Mouse (Mus musculus) urinary bladder, postnatal 4 days (tissue): ENCODE measurements at regions not wholly inside any gene's neighbourhood (a gene's known extent, or its start where the extent isn't known, plus 50 kb on each side); places are given as distances from the start of the nearest gene placed in this dataset.

Experiments used
- DNase-seq, 2 experiments: peaks; one replicate each; pipeline ENCODE4 v3.0.0; 2021 to 2022; ENCODE audit warnings: low spot score in 2 of 2

- DNase-seq = no peak
These were observed 237.9 kb upstream of the A1bg start for GRCm38 (mm10) chr15:61160666-61161065.

GRCm38 (mm10) chr15:61159552-61159951 lies 236.7 kb upstream of the A1bg start:
- DNase-seq = no peak

- no peak for DNase-seq
These were observed 235.3 kb upstream of the A1bg start for GRCm38 (mm10) chr15:61158041-61158545.

GRCm38 (mm10) chr15:61157543-61157942 lies 234.7 kb upstream of the A1bg start:
- peak; percentile 74 to 93 for DNase-seq

GRCm38 (mm10) chr15:61155530-61155929 lies 232.7 kb upstream of the A1bg start:
- DNase-seq = no peak

GRCm38 (mm10) chr15:61154166-61154565 lies 231.4 kb upstream of the A1bg start:
- no peak for DNase-seq

GRCm38 (mm10) chr15:61142851-61143250 lies 220.0 kb upstream of the A1bg start:
- DNase-seq = no peak

- no peak for DNase-seq
These were observed 216.3 kb upstream of the A1bg start for GRCm38 (mm10) chr15:61139151-61139550.

GRCm38 (mm10) chr15:61136781-61137180 lies 214.0 kb upstream of the A1bg start:
- DNase-seq = no peak

GRCm38 (mm10) chr15:61133316-61133715 lies 210.5 kb upstream of the A1bg start:
- DNase-seq = no peak

GRCm38 (mm10) chr15:61127971-61128370 lies 205.2 kb upstream of the A1bg start:
- DNase-seq = no peak

- DNase-seq = no peak
These were observed 204.3 kb upstream of the A1bg start for GRCm38 (mm10) chr15:61127130-61127529.

- no peak for DNase-seq
These were observed 194.1 kb upstream of the A1bg start for GRCm38 (mm10) chr15:61116912-61117311.

- DNase-seq = no peak
These were observed 186.8 kb upstream of the A1bg start for GRCm38 (mm10) chr15:61109429-61110128.

GRCm38 (mm10) chr15:61108957-61109356 lies 186.1 kb upstream of the A1bg start:
- DNase-seq = no peak

GRCm38 (mm10) chr15:61102421-61103412 lies 179.9 kb upstream of the A1bg start:
- DNase-seq = no peak

GRCm38 (mm10) chr15:61100807-61101206 lies 178.0 kb upstream of the A1bg start:
- DNase-seq = no peak

- no peak for DNase-seq
These were observed 176.2 kb upstream of the A1bg start for GRCm38 (mm10) chr15:61098968-61099367.

GRCm38 (mm10) chr15:61098519-61098918 lies 175.7 kb upstream of the A1bg start:
- DNase-seq = no peak

GRCm38 (mm10) chr15:61096021-61096781 lies 173.4 kb upstream of the A1bg start:
- DNase-seq = no peak

GRCm38 (mm10) chr15:61055017-61055609 lies 132.3 kb upstream of the A1bg start:
- DNase-seq = no peak
